8 mouse cellular contexts compared by ENCODE assay signal in genomic region chr3:88297321-88297851, GRCm38 (mm10). TPM values are rescaled to one million over a fixed set of nuclear protein-coding genes. Genes with fewer than 3 reads are reported as not detected.
DNase-seq lines count a peak whose midpoint lies in the region; ATAC-seq and TF ChIP-seq lines count a peak whose summit lies in the region.

No protein-coding gene starts in this region.

- TF ChIP-seq POLR2A in ES-Bruce4 (IDR thresholded peaks at IDR 0.05; ENCODE audit: insufficient read depth, low read length), result no peak

- H3K4me3 ChIP-seq in ES-Bruce4 (ENCODE audit: low read depth, low read length), result peak overlapping the region; percentile 94
- H3K4me3 ChIP-seq in hindbrain, embryonic 16.5 days (ENCODE audit: low read length), result peak overlapping the region; percentile 82
- peak overlapping the region; percentile 80 for H3K4me3 ChIP-seq in lung, postnatal 0 days (ENCODE audit: low read depth, low read length)
- peak overlapping the region; percentile 83 for H3K4me3 ChIP-seq in stomach, embryonic 15.5 days (replicated peaks)

- peak overlapping the region; percentile 75 for H3K4me2 ChIP-seq in hindbrain, embryonic 16.5 days (ENCODE audit: low read length)
- peak overlapping the region; percentile 58 for H3K4me2 ChIP-seq in lung, postnatal 0 days (replicated peaks; ENCODE audit: low read depth, low read length)
- H3K4me2 ChIP-seq in stomach, embryonic 15.5 days, result peak overlapping the region; percentile 62

- TF ChIP-seq CTCF in ES-Bruce4 (IDR thresholded peaks at IDR 0.05; ENCODE audit: low read depth, low read length), result no peak
- TF ChIP-seq CTCF in lung, postnatal 0 days (IDR thresholded peaks at IDR 0.05), result no peak

- H3K9me3 ChIP-seq in ES-Bruce4 (replicated peaks; ENCODE audit: control insufficient read depth, insufficient read depth, low read length, poor library complexity, severe bottlenecking), result no peaks in the 10 kb centered on the region
- no peaks in the 10 kb centered on the region for H3K9me3 ChIP-seq in hindbrain, embryonic 16.5 days (ENCODE audit: control insufficient read depth, low read length)
- no peaks in the 10 kb centered on the region for H3K9me3 ChIP-seq in lung, postnatal 0 days (ENCODE audit: low read length)
- no peaks in the 10 kb centered on the region for H3K9me3 ChIP-seq in stomach, embryonic 15.5 days

- no peaks in the 10 kb centered on the region for H3K27me3 ChIP-seq in ES-Bruce4 (ENCODE audit: control insufficient read depth, insufficient read depth, low read length, poor library complexity, severe bottlenecking)
- no peaks in the 10 kb centered on the region for H3K27me3 ChIP-seq in hindbrain, embryonic 16.5 days (replicated peaks; ENCODE audit: control insufficient read depth, insufficient read depth, low read length)
- H3K27me3 ChIP-seq in lung, postnatal 0 days (replicated peaks; ENCODE audit: insufficient read depth, low read length), result no peaks in the 10 kb centered on the region
- H3K27me3 ChIP-seq in stomach, embryonic 15.5 days (replicated peaks), result no peaks in the 10 kb centered on the region

- under 1% methylated on average over 30 of the region's 30 CpGs for WGBS in hindbrain, embryonic 16.5 days
- under 1% methylated on average over 30 of the region's 30 CpGs for WGBS in lung, postnatal 0 days
- under 1% methylated on average over 30 of the region's 30 CpGs for WGBS in stomach, embryonic 15.5 days

- DNase-seq in kidney, adult 9 months, result peak; percentile 9
- no peak for DNase-seq in kidney, postnatal 14 days
- DNase-seq in embryo, embryonic 11.5 days (ENCODE audit: low read depth, low spot score), result peak; percentile 11
- peak; percentile 31 for DNase-seq in lung, postnatal 0 days (ENCODE audit: low spot score)
- no peak for DNase-seq in testis, postnatal 10 days (ENCODE audit: low spot score)

- H3K36me3 ChIP-seq in ES-Bruce4 (ENCODE audit: control insufficient read depth, insufficient read depth, low read length, poor library complexity, severe bottlenecking), result peaks cover 42% of the 10 kb centered on the region
- H3K36me3 ChIP-seq in hindbrain, embryonic 16.5 days (ENCODE audit: control insufficient read depth, insufficient read depth, low read length), result peaks cover 23% of the 10 kb centered on the region
- peaks cover 15% of the 10 kb centered on the region; the same call in 1 of the 2 replicates for H3K36me3 ChIP-seq in lung, postnatal 0 days (ENCODE audit: insufficient read depth, low read length)
- peaks cover 20% of the 10 kb centered on the region for H3K36me3 ChIP-seq in stomach, embryonic 15.5 days

- no peaks in the 10 kb centered on the region for H3K4me1 ChIP-seq in ES-Bruce4 (ENCODE audit: control insufficient read depth, insufficient read depth, low read length)
- H3K4me1 ChIP-seq in hindbrain, embryonic 16.5 days (ENCODE audit: control insufficient read depth, insufficient read depth, low read depth, low read length), result peaks cover 17% of the 10 kb centered on the region
- H3K4me1 ChIP-seq in lung, postnatal 0 days (ENCODE audit: insufficient read depth, low read depth, low read length), result peaks cover 6% of the 10 kb centered on the region; the same call in 1 of the 2 replicates
- H3K4me1 ChIP-seq in stomach, embryonic 15.5 days, result peaks cover 9% of the 10 kb centered on the region

- no peak for ATAC-seq in hindbrain, embryonic 16.5 days
- no peak for ATAC-seq in lung, postnatal 0 days
- no peak for ATAC-seq in stomach, embryonic 15.5 days (ENCODE audit: insufficient read depth, low FRiP score, low read depth)

- TF ChIP-seq EP300 in ES-Bruce4 (IDR thresholded peaks at IDR 0.05; ENCODE audit: insufficient read depth, low read depth, low read length), result no peak
- no peak for TF ChIP-seq EP300 in lung, postnatal 0 days (IDR thresholded peaks at IDR 0.05)

- H3K27ac ChIP-seq in ES-Bruce4 (ENCODE audit: insufficient read depth, low read length), result peak overlapping the region; percentile 56
- H3K27ac ChIP-seq in hindbrain, embryonic 16.5 days (ENCODE audit: low read depth, low read length), result peak overlapping the region; percentile 93
- peak overlapping the region; percentile 88 for H3K27ac ChIP-seq in lung, postnatal 0 days (ENCODE audit: low read length)
- peak overlapping the region; percentile 96 for H3K27ac ChIP-seq in stomach, embryonic 15.5 days

- H3K9ac ChIP-seq in ES-Bruce4 (ENCODE audit: low read depth, poor library complexity, severe bottlenecking), result peak overlapping the region; percentile 84
- H3K9ac ChIP-seq in hindbrain, embryonic 16.5 days (ENCODE audit: low read depth, low read length), result peak overlapping the region; percentile 88
- H3K9ac ChIP-seq in lung, postnatal 0 days (replicated peaks; ENCODE audit: low read depth), result peak overlapping the region; percentile 72
- H3K9ac ChIP-seq in stomach, embryonic 15.5 days, result peak overlapping the region; percentile 88

RNA-seq across cellular contexts. Expression of gene Cct3, which starts 0.5 kb away (rescaled TPM):
- 584 and 609 TPM in 2 replicates for polyA plus RNA-seq in ES-Bruce4 (2011; ENCODE audit: insufficient read depth, insufficient read length, low read depth, missing spikeins)
- 444 and 454 TPM in 2 replicates for polyA plus RNA-seq in hindbrain, embryonic 16.5 days (2015; fragmentation: Nextera tagmentation; extraction: Ambion mirVana)
- polyA plus RNA-seq in lung, postnatal 0 days (2015; fragmentation: Nextera tagmentation; extraction: Ambion mirVana), result 173 and 177 TPM in 2 replicates
- 451 and 489 TPM in 2 replicates for polyA plus RNA-seq in stomach, embryonic 15.5 days (2015; fragmentation: Nextera tagmentation; extraction: Ambion mirVana)

RNA-seq across cellular contexts. Expression of gene Tsacc, which starts 0.6 kb away (rescaled TPM):
- 15.5 and 19.8 TPM in 2 replicates for polyA plus RNA-seq in ES-Bruce4 (2011; ENCODE audit: insufficient read depth, insufficient read length, low read depth, missing spikeins)
- 6.8 and 10.2 TPM in 2 replicates for polyA plus RNA-seq in hindbrain, embryonic 16.5 days (2015; fragmentation: Nextera tagmentation; extraction: Ambion mirVana)
- 10.8 and 13.1 TPM in 2 replicates for polyA plus RNA-seq in lung, postnatal 0 days (2015; fragmentation: Nextera tagmentation; extraction: Ambion mirVana)
- 13.4 and 14.0 TPM in 2 replicates for polyA plus RNA-seq in stomach, embryonic 15.5 days (2015; fragmentation: Nextera tagmentation; extraction: Ambion mirVana)

RNA-seq across cellular contexts. Expression of gene Gm38392, which starts 10.4 kb away (rescaled TPM):
- 0.72 and 3.6 TPM in 2 replicates for polyA plus RNA-seq in ES-Bruce4 (2011; ENCODE audit: insufficient read depth, insufficient read length, low read depth, missing spikeins)
- polyA plus RNA-seq in hindbrain, embryonic 16.5 days (2015; fragmentation: Nextera tagmentation; extraction: Ambion mirVana), result not detected in 2 replicates
- 1.8 and 2.0 TPM in 2 replicates for polyA plus RNA-seq in lung, postnatal 0 days (2015; fragmentation: Nextera tagmentation; extraction: Ambion mirVana)
- polyA plus RNA-seq in stomach, embryonic 15.5 days (2015; fragmentation: Nextera tagmentation; extraction: Ambion mirVana), result 0.35 and 1.4 TPM in 2 replicates

RNA-seq across cellular contexts. Expression of gene Glmp, which starts 27.4 kb away (rescaled TPM):
- 89.0 and 93.3 TPM in 2 replicates for polyA plus RNA-seq in ES-Bruce4 (2011; ENCODE audit: insufficient read depth, insufficient read length, low read depth, missing spikeins)
- 127 and 136 TPM in 2 replicates for polyA plus RNA-seq in hindbrain, embryonic 16.5 days (2015; fragmentation: Nextera tagmentation; extraction: Ambion mirVana)
- polyA plus RNA-seq in lung, postnatal 0 days (2015; fragmentation: Nextera tagmentation; extraction: Ambion mirVana), result 273 and 278 TPM in 2 replicates
- polyA plus RNA-seq in stomach, embryonic 15.5 days (2015; fragmentation: Nextera tagmentation; extraction: Ambion mirVana), result 182 and 197 TPM in 2 replicates

RNA-seq across cellular contexts. Expression of gene Tmem79, which starts 38.6 kb away (rescaled TPM):
- 9.1 and 12.8 TPM in 2 replicates for polyA plus RNA-seq in ES-Bruce4 (2011; ENCODE audit: insufficient read depth, insufficient read length, low read depth, missing spikeins)
- 1.3 TPM in 2 replicates for polyA plus RNA-seq in hindbrain, embryonic 16.5 days (2015; fragmentation: Nextera tagmentation; extraction: Ambion mirVana)
- 9.0 and 9.6 TPM in 2 replicates for polyA plus RNA-seq in lung, postnatal 0 days (2015; fragmentation: Nextera tagmentation; extraction: Ambion mirVana)
- 21.6 and 30.6 TPM in 2 replicates for polyA plus RNA-seq in stomach, embryonic 15.5 days (2015; fragmentation: Nextera tagmentation; extraction: Ambion mirVana)

Comparison
In these comparisons a context has a peak if more than half of its experiments do, and no peak if none do; other contexts are left out.
1. DNase-seq: peak in kidney, adult 9 months (single experiment), embryo, embryonic 11.5 days (single experiment) and lung, postnatal 0 days (single experiment); none in kidney, postnatal 14 days (single experiment) and testis, postnatal 10 days (single experiment).
2. Peak in every context shown above with its lines, with median percentiles within 50 percentile points of each other: H3K27ac ChIP-seq, H3K4me3 ChIP-seq, H3K9ac ChIP-seq and H3K4me2 ChIP-seq.